Mouse (Mus musculus): ENCODE measurements around the gene Ppp2r5a. TPM values are rescaled to one million over a fixed set of nuclear protein-coding genes. Genes with fewer than 3 reads are reported as not detected.

The Ppp2r5a gene
- polyA plus RNA-seq, 1 experiment = 127 TPM

DNA sequence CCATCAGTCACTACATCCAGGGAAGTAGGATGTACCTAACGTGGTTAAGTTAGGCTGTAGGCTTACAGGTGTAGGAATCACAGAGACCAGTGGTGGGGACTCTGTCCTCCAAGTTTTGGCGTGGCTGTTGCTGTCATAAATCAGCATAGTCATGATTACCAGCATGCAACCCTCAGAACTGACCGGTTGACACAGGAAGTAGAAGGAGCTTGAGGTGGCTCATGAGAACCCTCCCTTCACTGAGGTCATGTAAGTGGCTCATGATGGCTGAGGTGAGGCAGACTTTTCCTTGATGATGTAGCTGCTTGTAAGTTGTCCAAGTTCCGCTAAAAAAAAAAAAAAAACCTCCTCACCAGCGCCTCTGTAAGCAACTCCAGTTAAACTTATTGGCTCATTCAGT is 14.0 kb upstream of the Ppp2r5a start:
- Histone ChIP-seq H3K9ac (ENCODE audit: low read depth, poor library complexity, severe bottlenecking) (no peak overlapping the region), H3K4me1 (ENCODE audit: control insufficient read depth, insufficient read depth, low read length) (no peaks in the 10 kb centered on the region), H3K27me3 (ENCODE audit: control insufficient read depth, insufficient read depth, low read length, poor library complexity, severe bottlenecking) (no peaks in the 10 kb centered on the region), H3K4me3 (ENCODE audit: low read depth, low read length) (no peak overlapping the region), H3K9me3 (replicated peaks; ENCODE audit: control insufficient read depth, insufficient read depth, low read length, poor library complexity, severe bottlenecking) (no peaks in the 10 kb centered on the region), H3K36me3 (ENCODE audit: control insufficient read depth, insufficient read depth, low read length, poor library complexity, severe bottlenecking) (no peaks in the 10 kb centered on the region), H3K27ac (ENCODE audit: insufficient read depth, low read length) (no peak overlapping the region)
- TF ChIP-seq CTCF (IDR thresholded peaks at IDR 0.05; ENCODE audit: low read depth, low read length) = no peak
- no peak for TF ChIP-seq POLR2A (IDR thresholded peaks at IDR 0.05; ENCODE audit: insufficient read depth, low read length)
- no peak for TF ChIP-seq EP300 (IDR thresholded peaks at IDR 0.05; ENCODE audit: insufficient read depth, low read depth, low read length)

DNA sequence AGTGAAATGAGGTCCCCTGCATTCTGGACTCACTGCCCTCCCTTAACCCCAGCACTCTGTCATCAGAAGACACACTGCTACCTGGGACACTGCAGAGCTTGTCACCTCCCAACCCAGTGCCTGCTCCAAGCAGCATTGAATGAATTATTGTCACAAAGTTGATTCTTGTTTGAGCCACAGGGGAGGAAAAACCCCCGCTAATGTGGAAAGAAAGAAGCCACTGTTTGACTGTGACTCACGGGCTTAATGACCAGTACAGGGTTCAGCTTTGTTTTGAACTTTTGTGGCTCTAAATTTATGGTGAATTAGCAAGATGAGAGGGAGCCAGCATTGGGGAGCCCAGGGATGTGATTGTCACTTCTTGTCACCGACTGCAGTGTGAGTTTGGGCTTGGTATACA is 13.5 kb upstream of the Ppp2r5a start:
- Histone ChIP-seq H3K36me3 (ENCODE audit: control insufficient read depth, insufficient read depth, low read length, poor library complexity, severe bottlenecking) (no peaks in the 10 kb centered on the region), H3K4me3 (ENCODE audit: low read depth, low read length) (no peak overlapping the region), H3K9me3 (replicated peaks; ENCODE audit: control insufficient read depth, insufficient read depth, low read length, poor library complexity, severe bottlenecking) (no peaks in the 10 kb centered on the region), H3K4me1 (ENCODE audit: control insufficient read depth, insufficient read depth, low read length) (no peaks in the 10 kb centered on the region), H3K9ac (ENCODE audit: low read depth, poor library complexity, severe bottlenecking) (no peak overlapping the region), H3K27ac (ENCODE audit: insufficient read depth, low read length) (no peak overlapping the region), H3K27me3 (ENCODE audit: control insufficient read depth, insufficient read depth, low read length, poor library complexity, severe bottlenecking) (no peaks in the 10 kb centered on the region)
- TF ChIP-seq EP300 (IDR thresholded peaks at IDR 0.05; ENCODE audit: insufficient read depth, low read depth, low read length) = no peak
- TF ChIP-seq CTCF (IDR thresholded peaks at IDR 0.05; ENCODE audit: low read depth, low read length) = no peak
- TF ChIP-seq POLR2A (IDR thresholded peaks at IDR 0.05; ENCODE audit: insufficient read depth, low read length) = no peak

DNA sequence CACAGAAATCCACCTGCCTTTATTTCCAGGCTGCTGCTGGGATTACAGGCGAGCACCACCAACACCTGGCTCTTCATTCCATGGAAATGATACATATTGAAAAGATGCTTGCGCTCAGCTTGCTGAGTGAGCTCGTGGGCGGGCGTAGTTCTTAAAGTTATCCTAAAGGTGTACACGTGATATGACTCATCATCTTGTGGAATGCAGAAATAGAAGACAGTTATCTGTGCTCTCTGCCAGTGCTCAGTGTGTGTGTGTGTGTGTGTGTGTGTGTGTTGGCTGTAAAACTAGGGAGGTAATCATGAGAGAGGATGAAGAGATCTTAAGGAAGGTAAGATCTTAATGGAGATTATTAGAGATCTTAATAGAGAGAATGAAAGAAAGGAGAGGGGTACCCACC is 11.4 kb upstream of the Ppp2r5a start:
- Histone ChIP-seq H3K4me1 (ENCODE audit: control insufficient read depth, insufficient read depth, low read length) (no peaks in the 10 kb centered on the region), H3K9me3 (replicated peaks; ENCODE audit: control insufficient read depth, insufficient read depth, low read length, poor library complexity, severe bottlenecking) (no peaks in the 10 kb centered on the region), H3K4me3 (ENCODE audit: low read depth, low read length) (no peak overlapping the region), H3K9ac (ENCODE audit: low read depth, poor library complexity, severe bottlenecking) (no peak overlapping the region), H3K36me3 (ENCODE audit: control insufficient read depth, insufficient read depth, low read length, poor library complexity, severe bottlenecking) (no peaks in the 10 kb centered on the region), H3K27ac (ENCODE audit: insufficient read depth, low read length) (no peak overlapping the region), H3K27me3 (ENCODE audit: control insufficient read depth, insufficient read depth, low read length, poor library complexity, severe bottlenecking) (no peaks in the 10 kb centered on the region)
- TF ChIP-seq POLR2A (IDR thresholded peaks at IDR 0.05; ENCODE audit: insufficient read depth, low read length) = no peak
- no peak for TF ChIP-seq EP300 (IDR thresholded peaks at IDR 0.05; ENCODE audit: insufficient read depth, low read depth, low read length)
- no peak for TF ChIP-seq CTCF (IDR thresholded peaks at IDR 0.05; ENCODE audit: low read depth, low read length)

DNA sequence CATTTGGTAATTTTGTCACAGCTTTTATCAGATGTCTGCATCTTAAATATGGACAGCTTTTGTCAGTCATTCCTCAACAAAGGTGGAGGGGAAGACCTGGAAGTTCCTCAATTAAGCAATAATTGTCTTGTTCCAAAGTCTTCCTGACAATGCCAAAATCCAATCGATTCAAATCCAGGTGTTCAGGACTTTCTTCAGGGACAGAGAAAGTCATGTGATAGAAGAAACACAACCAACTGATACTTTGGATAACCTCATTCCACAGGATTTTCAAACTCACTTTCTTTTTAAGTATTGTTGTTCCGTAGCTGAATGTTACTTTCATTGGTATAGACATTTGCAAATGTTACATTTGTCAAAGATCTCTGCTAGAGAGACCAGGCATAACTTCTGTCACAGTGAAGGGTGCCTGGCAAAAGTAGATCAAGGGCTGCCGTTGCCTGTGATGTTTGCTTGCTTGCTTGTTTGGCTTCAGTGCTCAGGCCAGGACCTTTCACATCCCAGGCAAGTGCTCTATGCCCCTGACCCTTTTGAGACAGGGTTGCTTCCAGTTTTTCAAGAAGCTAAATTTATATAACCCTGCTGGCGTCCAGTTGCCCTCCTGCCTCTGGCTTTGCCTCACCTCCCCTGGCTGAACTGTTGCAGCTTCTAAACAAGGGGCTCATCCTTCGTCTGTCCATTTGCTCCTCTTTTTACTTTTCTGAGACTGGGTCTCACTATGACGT is 10.8 kb upstream of the Ppp2r5a start:
- Histone ChIP-seq H3K9ac (ENCODE audit: low read depth, poor library complexity, severe bottlenecking) (no peak overlapping the region), H3K27me3 (ENCODE audit: control insufficient read depth, insufficient read depth, low read length, poor library complexity, severe bottlenecking) (no peaks in the 10 kb centered on the region), H3K4me1 (ENCODE audit: control insufficient read depth, insufficient read depth, low read length) (no peaks in the 10 kb centered on the region), H3K9me3 (replicated peaks; ENCODE audit: control insufficient read depth, insufficient read depth, low read length, poor library complexity, severe bottlenecking) (no peaks in the 10 kb centered on the region), H3K4me3 (ENCODE audit: low read depth, low read length) (no peak overlapping the region), H3K36me3 (ENCODE audit: control insufficient read depth, insufficient read depth, low read length, poor library complexity, severe bottlenecking) (no peaks in the 10 kb centered on the region), H3K27ac (ENCODE audit: insufficient read depth, low read length) (no peak overlapping the region)
- TF ChIP-seq POLR2A (IDR thresholded peaks at IDR 0.05; ENCODE audit: insufficient read depth, low read length) (no peak), EP300 (IDR thresholded peaks at IDR 0.05; ENCODE audit: insufficient read depth, low read depth, low read length) (no peak), CTCF (IDR thresholded peaks at IDR 0.05; ENCODE audit: low read depth, low read length) (no peak)

DNA sequence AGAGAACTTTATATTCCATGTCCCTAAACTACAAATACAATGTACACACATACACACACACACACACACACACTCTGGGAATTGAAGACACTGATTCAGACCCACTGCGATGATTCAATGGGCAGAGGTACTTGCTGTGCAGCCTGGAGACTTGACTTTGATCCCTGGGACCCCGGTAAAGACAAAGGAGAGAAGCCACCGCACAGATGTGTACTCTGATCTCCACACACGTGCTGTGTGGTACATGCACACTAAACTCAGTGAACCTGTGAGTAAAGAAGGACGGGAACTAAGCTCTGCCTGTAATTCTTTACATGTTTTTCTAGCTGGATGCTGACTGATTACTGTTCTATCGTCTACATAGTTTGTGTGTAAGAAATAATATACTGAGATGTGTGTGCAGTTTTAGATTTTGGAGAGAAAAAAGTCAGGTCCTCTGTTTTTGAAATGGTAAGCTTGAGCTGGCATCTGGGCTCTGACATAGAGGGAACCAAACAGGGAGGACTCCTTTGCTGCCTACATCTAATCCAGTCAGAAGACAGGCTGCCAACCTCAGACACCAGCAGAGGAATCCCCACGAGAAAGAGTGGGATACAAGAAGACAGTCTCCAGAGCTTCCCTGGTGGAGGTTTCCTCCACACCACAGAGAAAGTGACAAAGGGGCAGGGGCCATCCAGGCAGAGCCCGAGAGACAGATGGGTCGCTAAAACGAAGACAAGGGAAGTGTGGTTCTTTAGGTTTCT is 7.4 kb upstream of the Ppp2r5a start:
- Histone ChIP-seq H3K27me3 (ENCODE audit: control insufficient read depth, insufficient read depth, low read length, poor library complexity, severe bottlenecking) (no peaks in the 10 kb centered on the region), H3K36me3 (ENCODE audit: control insufficient read depth, insufficient read depth, low read length, poor library complexity, severe bottlenecking) (no peaks in the 10 kb centered on the region), H3K4me3 (ENCODE audit: low read depth, low read length) (no peak overlapping the region), H3K4me1 (ENCODE audit: control insufficient read depth, insufficient read depth, low read length) (no peaks in the 10 kb centered on the region), H3K9ac (ENCODE audit: low read depth, poor library complexity, severe bottlenecking) (no peak overlapping the region), H3K9me3 (replicated peaks; ENCODE audit: control insufficient read depth, insufficient read depth, low read length, poor library complexity, severe bottlenecking) (no peaks in the 10 kb centered on the region), H3K27ac (ENCODE audit: insufficient read depth, low read length) (no peak overlapping the region)
- TF ChIP-seq EP300 (IDR thresholded peaks at IDR 0.05; ENCODE audit: insufficient read depth, low read depth, low read length) = no peak
- TF ChIP-seq CTCF (IDR thresholded peaks at IDR 0.05; ENCODE audit: low read depth, low read length) = no peak
- no peak for TF ChIP-seq POLR2A (IDR thresholded peaks at IDR 0.05; ENCODE audit: insufficient read depth, low read length)

DNA sequence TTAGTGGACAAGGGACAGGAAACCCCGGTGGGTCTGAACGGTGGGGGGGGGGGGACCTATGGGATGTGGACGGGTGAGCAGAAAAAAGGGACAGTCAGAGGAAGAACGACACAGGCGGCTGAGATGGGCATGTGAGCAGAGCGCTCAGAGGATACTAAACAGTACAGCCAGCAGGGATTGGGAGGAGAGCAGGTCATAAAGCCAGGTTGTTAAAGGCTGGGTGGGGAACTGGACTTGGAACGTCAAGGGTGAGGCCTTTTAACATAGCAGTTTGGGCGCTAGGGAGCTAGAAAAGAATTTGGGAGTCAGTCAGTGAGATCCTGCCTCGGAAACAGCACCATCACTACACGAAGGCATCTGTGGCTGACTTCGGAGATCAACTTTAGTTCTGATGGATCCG is 4.2 kb upstream of the Ppp2r5a start:
- Histone ChIP-seq H3K4me1 (ENCODE audit: control insufficient read depth, insufficient read depth, low read length) (no peaks in the 10 kb centered on the region), H3K27me3 (ENCODE audit: control insufficient read depth, insufficient read depth, low read length, poor library complexity, severe bottlenecking) (no peaks in the 10 kb centered on the region), H3K36me3 (ENCODE audit: control insufficient read depth, insufficient read depth, low read length, poor library complexity, severe bottlenecking) (no peaks in the 10 kb centered on the region), H3K4me3 (ENCODE audit: low read depth, low read length) (no peak overlapping the region), H3K9me3 (replicated peaks; ENCODE audit: control insufficient read depth, insufficient read depth, low read length, poor library complexity, severe bottlenecking) (no peaks in the 10 kb centered on the region), H3K27ac (ENCODE audit: insufficient read depth, low read length) (no peak overlapping the region), H3K9ac (ENCODE audit: low read depth, poor library complexity, severe bottlenecking) (no peak overlapping the region)
- TF ChIP-seq POLR2A (IDR thresholded peaks at IDR 0.05; ENCODE audit: insufficient read depth, low read length) (no peak), EP300 (IDR thresholded peaks at IDR 0.05; ENCODE audit: insufficient read depth, low read depth, low read length) (no peak), CTCF (IDR thresholded peaks at IDR 0.05; ENCODE audit: low read depth, low read length) (no peak)
